Mouse (Mus musculus) hindbrain, embryonic 11.5 days (tissue): ENCODE measurements around the gene Syt2. TPM values are rescaled to one million over a fixed set of nuclear protein-coding genes. Genes with fewer than 3 reads are reported as not detected.
A peak's percentile ranks its signal among the peaks of the same experiment; 100 is the strongest.

Experiments used
- ATAC-seq: fragments of 200-750 bp; cut with Nextera tagmentation; 2 replicates; pipeline ENCODE4 v1.8.0; 2017; ENCODE audit warnings: mild to moderate bottlenecking, moderate TSS enrichment, moderate library complexity; ENCODE audit not compliant: low FRiP score
- DNase-seq: peaks from one replicate; pipeline ENCODE4 v3.0.0-alpha.2; 2015; ENCODE audit warnings: low spot score
- H3K27ac ChIP-seq: fragments of 300-500 bp; sonication (generic); 2 replicates; pipeline ENCODE4 v1.5.1; 2014; ENCODE audit warnings: mild to moderate bottlenecking, low read depth, low read length
- H3K27me3 ChIP-seq: fragments of 300-500 bp; sonication (generic); 2 replicates; pipeline ENCODE4 v1.6.1; 2014; ENCODE audit warnings: mild to moderate bottlenecking, low read length, moderate library complexity, mixed read lengths; ENCODE audit not compliant: control insufficient read depth, insufficient read depth
- H3K36me3 ChIP-seq: fragments of 300-500 bp; sonication (generic); 2 replicates; pipeline ENCODE4 v1.6.1; 2014; ENCODE audit warnings: mild to moderate bottlenecking, low read length, moderate library complexity, mixed read lengths; ENCODE audit not compliant: control insufficient read depth, insufficient read depth
- H3K4me1 ChIP-seq: fragments of 300-500 bp; sonication (generic); replicated peaks from 2 replicates; pipeline ENCODE4 v1.6.1; 2014; ENCODE audit warnings: low read length, mixed read lengths; ENCODE audit not compliant: control insufficient read depth, insufficient read depth
- H3K4me2 ChIP-seq: fragments of 300-500 bp; sonication (generic); replicated peaks from 2 replicates; pipeline ENCODE4 v1.6.1; 2014; ENCODE audit warnings: mild to moderate bottlenecking, low read depth, low read length
- H3K4me3 ChIP-seq: fragments of 300-500 bp; sonication (generic); 2 replicates; pipeline ENCODE4 v1.5.1; 2014; ENCODE audit warnings: low read depth, low read length
- H3K9ac ChIP-seq: fragments of 300-500 bp; sonication (generic); 2 replicates; pipeline ENCODE4 v1.6.1; 2014; ENCODE audit warnings: low read depth, low read length
- H3K9me3 ChIP-seq: fragments of 300-500 bp; sonication (generic); 2 replicates; pipeline ENCODE4 v1.6.1; 2016; ENCODE audit warnings: low read length; ENCODE audit not compliant: control insufficient read depth
- WGBS: fragments of 180-500 bp; shearing (Covaris S2); extraction: QIAGEN DNeasy Blood & Tissue Kit; methylation state at CpG from one replicate; pipeline ENCODE4 v1.1.7; 2014; 5-methylcytosine and 5-hydroxymethylcytosine counted together
- polyA plus RNA-seq: library from polyadenylated mRNA; unstranded; fragments of >200 nt; fragmentation: Nextera tagmentation; extraction: Ambion mirVana; gene quantifications from 2 replicates; pipeline ENCODE4 v1.2.1, GENCODE M21; 2014

The Syt2 gene
- polyA plus RNA-seq, 1 experiment from 2014 or later = 4.1 TPM

DNA sequence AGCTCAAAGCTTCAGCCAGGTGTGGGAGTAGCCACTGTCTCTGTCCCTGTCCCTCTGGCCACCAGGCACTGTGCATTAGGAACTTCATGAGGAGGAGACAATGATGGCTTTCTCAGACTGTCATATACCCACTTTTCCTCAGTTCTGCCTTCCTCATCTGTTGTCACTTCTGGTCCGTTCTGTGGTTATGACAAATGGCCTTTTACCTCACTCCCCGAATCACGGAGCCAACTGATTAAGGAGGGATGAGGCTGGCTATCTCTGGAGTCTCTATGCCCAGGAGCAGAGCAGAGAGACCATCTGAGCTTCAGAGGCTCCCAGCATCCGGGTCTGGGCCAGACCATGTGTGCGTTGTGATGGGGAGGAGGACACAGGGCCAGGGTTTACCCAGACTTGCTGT lies 65.2 kb downstream of the Syt2 start:
- WGBS = 59% methylated on average over 5 of the region's 5 CpGs
- DNase-seq = no peak
- H3K9me3 ChIP-seq = no peaks in the 10 kb centered on the region
- peaks cover 22% of the 10 kb centered on the region for H3K4me1 ChIP-seq
- H3K9ac ChIP-seq = no peak overlapping the region
- H3K27me3 ChIP-seq = peaks cover 11% of the 10 kb centered on the region; the same call in 1 of the 2 replicates
- ATAC-seq = no peak
- no peak overlapping the region for H3K4me2 ChIP-seq
- H3K36me3 ChIP-seq = no peaks in the 10 kb centered on the region
- no peak overlapping the region for H3K27ac ChIP-seq
- H3K4me3 ChIP-seq = no peak overlapping the region

DNA sequence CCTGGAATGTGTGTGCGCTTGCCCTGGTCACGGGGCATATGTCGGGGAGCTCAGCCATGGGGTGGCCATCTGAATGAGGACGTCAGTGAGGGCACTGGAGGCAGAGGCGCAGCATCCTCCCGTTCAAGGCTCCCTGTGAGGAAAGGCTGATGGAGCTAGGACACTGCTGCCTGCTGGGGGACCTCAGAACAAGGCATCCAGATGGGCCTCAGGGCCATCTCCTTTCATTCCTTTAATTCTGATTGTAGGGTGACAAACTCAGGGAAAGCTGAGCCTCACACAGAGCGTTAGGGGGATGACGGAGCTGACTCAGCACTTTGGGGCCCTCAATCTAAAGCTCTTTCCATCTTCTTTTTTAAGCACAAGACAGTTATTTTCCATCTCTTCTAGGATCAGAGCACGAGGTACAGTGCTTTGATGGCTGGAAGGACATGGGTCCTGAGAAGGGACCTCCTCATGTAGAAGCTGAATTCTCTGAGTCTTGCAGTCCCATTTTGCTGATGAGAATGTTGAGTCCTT lies 66.4 kb downstream of the Syt2 start:
- no peak overlapping the region for H3K9ac ChIP-seq
- H3K4me1 ChIP-seq = peaks cover 22% of the 10 kb centered on the region
- H3K27me3 ChIP-seq = 0 out of 2 replicates have a peak, but pooled peaks cover 5% of the 10 kb centered on the region
- ATAC-seq (no peak), DNase-seq (no peak)
- H3K27ac ChIP-seq = peak overlapping the region; percentile 83
- H3K36me3 ChIP-seq = no peaks in the 10 kb centered on the region
- H3K4me3 ChIP-seq = no peak overlapping the region
- 70% methylated on average over 9 of the region's 9 CpGs for WGBS
- no peaks in the 10 kb centered on the region for H3K9me3 ChIP-seq
- H3K4me2 ChIP-seq = no peak overlapping the region

DNA sequence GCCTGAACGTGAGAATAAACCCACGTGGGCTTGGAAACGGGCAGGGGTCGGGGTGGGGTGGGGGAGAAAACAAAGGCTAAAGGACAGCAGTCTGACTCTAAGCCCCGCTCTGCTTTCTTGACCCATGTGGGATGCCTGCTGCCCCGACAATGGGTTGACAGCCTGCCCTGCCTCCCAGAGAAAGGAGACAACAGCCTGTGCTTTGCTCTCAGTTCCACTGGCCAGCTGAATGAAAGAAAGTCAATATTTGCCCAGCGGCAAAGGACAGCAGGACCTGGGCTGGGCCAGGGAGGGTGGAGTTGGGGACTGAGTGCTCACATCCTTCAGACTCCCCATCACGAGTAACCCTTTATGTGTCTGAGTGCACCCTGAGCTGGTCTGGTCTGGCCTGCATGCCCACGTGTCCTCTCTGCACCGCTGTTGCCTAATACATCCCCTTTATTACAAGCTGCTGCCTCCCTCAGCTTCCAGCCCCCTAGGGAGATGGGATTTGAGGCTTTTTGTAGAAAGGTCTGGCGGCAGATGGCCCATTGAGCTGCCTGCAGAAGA lies 67.0 kb downstream of the Syt2 start:
- Histone ChIP-seq H3K27ac (peak overlapping the region; percentile 83), H3K9ac (0 out of 2 replicates have a peak overlapping the region, but pooled peaks have one; percentile 2), H3K4me1 (peaks cover 22% of the 10 kb centered on the region), H3K4me2 (no peak overlapping the region), H3K4me3 (no peak overlapping the region), H3K9me3 (no peaks in the 10 kb centered on the region), H3K27me3 (0 out of 2 replicates have a peak, but pooled peaks cover 4% of the 10 kb centered on the region), H3K36me3 (no peaks in the 10 kb centered on the region)
- peak; percentile 84 for ATAC-seq
- DNase-seq = peak; percentile 73
- WGBS = 2% methylated on average over 11 of the region's 11 CpGs

DNA sequence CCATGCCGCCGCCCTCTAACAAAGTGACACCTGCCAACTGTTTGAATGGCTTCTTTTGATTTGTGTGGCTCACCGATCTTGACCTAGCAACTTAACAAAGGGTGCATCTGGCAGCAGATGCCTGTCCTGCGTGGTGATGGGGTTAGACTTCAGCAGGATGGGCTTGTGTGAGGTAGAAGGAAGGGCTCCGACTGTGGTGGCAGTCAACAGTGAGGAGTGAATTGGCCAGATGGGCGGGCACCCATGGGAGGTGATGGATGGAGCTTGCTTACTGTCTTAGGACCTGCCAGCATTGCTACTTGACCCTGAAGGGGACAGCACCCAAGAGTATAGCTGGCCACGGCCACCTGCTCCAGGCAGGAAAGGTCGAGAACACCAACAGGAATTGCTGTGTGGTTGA lies 67.7 kb downstream of the Syt2 start:
- ATAC-seq = peak; percentile 22; the same call in 1 of the 2 replicates
- 0 out of 2 replicates have a peak overlapping the region, but pooled peaks have one; percentile 12 for H3K9ac ChIP-seq
- H3K27ac ChIP-seq = peak overlapping the region; percentile 83
- no peak overlapping the region for H3K4me3 ChIP-seq
- peaks cover 19% of the 10 kb centered on the region for H3K4me1 ChIP-seq
- 0 out of 2 replicates have a peak, but pooled peaks cover 2% of the 10 kb centered on the region for H3K27me3 ChIP-seq
- DNase-seq = peak; percentile 43
- no peaks in the 10 kb centered on the region for H3K9me3 ChIP-seq
- H3K4me2 ChIP-seq = no peak overlapping the region
- no peaks in the 10 kb centered on the region for H3K36me3 ChIP-seq
- 41% methylated on average over 8 of the region's 8 CpGs for WGBS

DNA sequence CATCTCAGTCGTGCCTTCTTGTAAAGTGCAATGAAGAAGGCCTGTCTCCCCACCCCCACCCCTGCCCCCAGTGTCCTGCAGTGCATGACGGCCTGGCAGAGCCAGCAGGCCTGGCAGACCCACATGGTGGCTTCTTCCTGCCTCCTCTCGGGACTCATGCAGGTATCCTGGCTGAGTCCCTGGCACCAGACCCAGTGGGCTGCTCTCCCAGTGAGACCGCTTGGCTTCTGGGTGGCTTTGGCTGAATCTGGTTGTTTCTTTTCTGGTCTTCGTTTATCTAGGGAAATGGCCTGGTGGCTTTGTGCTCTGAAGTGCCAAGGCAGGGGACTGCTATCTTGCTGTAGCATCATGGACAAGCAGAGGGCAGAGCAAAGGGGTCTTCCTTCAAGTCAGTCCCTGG lies 68.6 kb downstream of the Syt2 start:
- no peaks in the 10 kb centered on the region for H3K27me3 ChIP-seq
- H3K9ac ChIP-seq = no peak overlapping the region
- H3K9me3 ChIP-seq = no peaks in the 10 kb centered on the region
- H3K4me1 ChIP-seq = peaks cover 15% of the 10 kb centered on the region
- no peak for ATAC-seq
- no peak overlapping the region for H3K4me2 ChIP-seq
- H3K36me3 ChIP-seq = no peaks in the 10 kb centered on the region
- no peak overlapping the region for H3K4me3 ChIP-seq
- no peak for DNase-seq
- WGBS = 56% methylated on average over 5 of the region's 5 CpGs
- no peak overlapping the region for H3K27ac ChIP-seq

DNA sequence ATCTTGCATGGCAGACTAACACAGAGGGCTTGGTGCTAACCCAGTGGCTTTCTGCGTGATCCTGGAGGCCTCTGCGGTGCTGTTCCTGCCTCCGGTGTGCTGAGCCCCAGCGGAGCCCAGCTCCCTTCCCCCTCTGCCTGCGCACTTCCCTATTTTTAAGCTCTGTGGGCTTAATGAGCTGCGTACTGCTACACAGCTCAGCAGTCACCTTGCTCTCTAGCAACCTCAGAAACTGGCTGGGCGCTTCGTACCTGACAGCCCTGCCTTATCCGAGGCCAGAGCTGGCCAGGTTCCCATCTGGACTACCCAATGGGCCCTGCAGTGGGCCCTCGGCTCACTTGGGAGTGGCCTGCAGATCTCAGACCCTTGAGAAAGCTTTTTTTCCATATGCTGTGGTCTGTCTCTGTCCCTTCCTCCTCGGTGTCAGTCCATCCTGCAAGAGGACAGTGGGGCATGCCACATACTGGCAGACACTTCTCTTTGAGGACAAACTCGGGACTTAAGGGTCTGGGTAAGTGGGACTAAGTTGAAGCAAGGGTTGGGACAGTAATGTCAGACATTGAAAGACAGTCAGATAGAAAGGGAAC lies 73.3 kb downstream of the Syt2 start:
- ATAC-seq = no peak
- Histone ChIP-seq H3K9ac (no peak overlapping the region), H3K4me2 (no peak overlapping the region), H3K4me3 (no peak overlapping the region), H3K36me3 (no peaks in the 10 kb centered on the region), H3K4me1 (peaks cover 2% of the 10 kb centered on the region; the same call in 1 of the 2 replicates), H3K27me3 (no peaks in the 10 kb centered on the region), H3K9me3 (no peaks in the 10 kb centered on the region), H3K27ac (no peak overlapping the region)
- no peak for DNase-seq
- WGBS = 59% methylated on average over 12 of the region's 12 CpGs

DNA sequence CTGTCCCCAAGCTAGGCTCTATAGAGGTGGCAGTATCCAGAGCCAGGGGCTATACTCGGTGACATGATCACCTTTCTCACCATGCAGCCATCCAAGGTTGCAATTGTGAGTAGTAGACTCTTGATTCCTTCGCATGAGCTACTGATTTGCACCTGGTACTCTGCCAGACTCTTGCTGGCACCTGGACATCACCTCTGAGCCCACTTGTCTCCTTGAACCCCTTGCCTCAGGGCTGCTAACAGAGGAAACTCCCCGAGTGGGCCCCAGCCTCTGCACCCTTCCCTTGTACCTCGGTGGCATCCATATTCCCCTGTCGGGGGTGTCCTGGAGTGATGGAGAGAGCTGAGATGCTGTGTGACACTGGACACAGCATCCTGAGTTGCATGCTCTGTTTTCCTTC lies 75.0 kb downstream of the Syt2 start:
- Histone ChIP-seq H3K27ac (no peak overlapping the region), H3K36me3 (no peaks in the 10 kb centered on the region), H3K4me2 (no peak overlapping the region), H3K9me3 (no peaks in the 10 kb centered on the region), H3K4me3 (no peak overlapping the region), H3K4me1 (peaks cover 2% of the 10 kb centered on the region; the same call in 1 of the 2 replicates), H3K9ac (no peak overlapping the region), H3K27me3 (no peaks in the 10 kb centered on the region)
- WGBS = 87% methylated on average over 5 of the region's 5 CpGs
- DNase-seq = no peak
- ATAC-seq = no peak

DNA sequence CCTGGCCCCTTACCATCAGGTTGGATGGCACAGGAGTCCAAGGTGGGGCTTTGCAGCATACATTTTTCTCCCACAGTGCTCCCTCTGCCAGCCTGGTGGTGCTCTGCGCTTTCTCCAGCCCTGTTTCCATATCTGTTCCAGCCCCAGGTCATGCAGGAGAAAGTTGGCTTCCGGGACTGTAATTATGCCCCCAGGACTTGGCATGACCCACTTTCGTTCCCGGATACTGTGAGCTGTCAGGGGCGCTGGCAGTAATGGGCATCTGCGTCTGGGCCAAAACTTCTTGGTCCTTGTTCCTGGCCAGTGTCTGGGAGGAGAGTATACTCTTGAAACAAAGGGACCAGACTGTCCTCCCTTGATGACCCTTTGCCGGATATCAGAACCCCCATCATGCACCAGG lies 76.4 kb downstream of the Syt2 start:
- Histone ChIP-seq H3K4me1 (peaks cover 2% of the 10 kb centered on the region; the same call in 1 of the 2 replicates), H3K27ac (no peak overlapping the region), H3K9me3 (no peaks in the 10 kb centered on the region), H3K4me3 (no peak overlapping the region), H3K36me3 (no peaks in the 10 kb centered on the region), H3K4me2 (no peak overlapping the region), H3K9ac (no peak overlapping the region), H3K27me3 (no peaks in the 10 kb centered on the region)
- ATAC-seq (no peak), DNase-seq (no peak)
- WGBS = 88% methylated on average over 7 of the region's 7 CpGs

DNA sequence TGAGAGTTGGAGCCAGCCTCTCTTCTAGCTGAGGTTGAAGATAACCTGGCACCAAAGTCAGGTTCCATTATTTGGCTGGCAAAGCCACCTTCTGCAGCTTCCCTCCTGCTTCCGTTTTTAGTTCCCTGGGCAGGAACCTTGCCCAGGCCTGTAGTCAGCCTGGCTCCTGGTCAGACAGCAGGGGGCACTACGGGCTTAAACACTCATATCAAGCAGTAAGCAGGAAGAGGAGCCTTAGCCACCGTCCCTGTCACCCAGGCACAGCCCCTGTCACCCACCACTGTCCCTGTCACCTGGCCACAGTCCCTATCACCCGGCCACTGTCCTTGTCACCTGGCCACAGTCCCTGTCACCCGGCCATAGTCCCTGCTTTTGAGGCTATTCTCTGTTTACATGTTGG lies 78.8 kb downstream of the Syt2 start:
- DNase-seq (peak; percentile 28), ATAC-seq (0 out of 2 replicates have a peak, but pooled peaks have one; percentile 12)
- WGBS = 59% methylated on average over 5 of the region's 5 CpGs
- Histone ChIP-seq H3K27ac (no peak overlapping the region), H3K4me3 (no peak overlapping the region), H3K27me3 (no peaks in the 10 kb centered on the region), H3K9ac (no peak overlapping the region), H3K4me2 (no peak overlapping the region), H3K4me1 (no peaks in the 10 kb centered on the region; the same call in 1 of the 2 replicates), H3K36me3 (no peaks in the 10 kb centered on the region), H3K9me3 (no peaks in the 10 kb centered on the region)
